Mouse (Mus musculus) liver, embryonic 14.5 days (tissue): Measurements from ENCODE around the gene Abl1.

ENCODE experiments used
- CTCF ChIP-seq: IDR thresholded peaks from 2 replicates; pipeline ENCODE4 v1.5.1; 2016; ENCODE audit warnings: antibody characterized with exemption, low read depth, control low read depth
- EP300 ChIP-seq: IDR thresholded peaks from 2 replicates; pipeline ENCODE4 v1.6.1; 2016; ENCODE audit warnings: antibody characterized with exemption, low read depth

GRCm38 (mm10) chr2:31638581-31639465, 49.4 kb upstream of the Abl1 start:
- no peak for TF ChIP-seq CTCF
- no peak for TF ChIP-seq EP300
